Mouse (Mus musculus) retina, postnatal 1 day (tissue): ENCODE results near the gene Vegfd.

Source experiments
- DNase-seq: peaks from one replicate; pipeline ENCODE4 v3.0.0-alpha.2; 2012

Gene Vegfd

GRCm38 (mm10) chrX:164419955-164420354 lies 46.8 kb downstream of the Vegfd start:
- no peak for DNase-seq

GRCm38 (mm10) chrX:164420518-164420917 lies 47.3 kb downstream of the Vegfd start:
- DNase-seq: no peak

- DNase-seq: no peak
Measured at GRCm38 (mm10) chrX:164424821-164425220, 51.6 kb downstream of the Vegfd start.

- DNase-seq: no peak
Measured at GRCm38 (mm10) chrX:164427295-164427694, 54.1 kb downstream of the Vegfd start.

GRCm38 (mm10) chrX:164428224-164428623 lies 55.0 kb downstream of the Vegfd start:
- no peak for DNase-seq

GRCm38 (mm10) chrX:164430621-164431020 lies 57.4 kb downstream of the Vegfd start:
- no peak for DNase-seq

GRCm38 (mm10) chrX:164431133-164431532 lies 58.0 kb downstream of the Vegfd start:
- DNase-seq: no peak

- DNase-seq: no peak
Measured at GRCm38 (mm10) chrX:164431541-164431940, 58.4 kb downstream of the Vegfd start.

GRCm38 (mm10) chrX:164432682-164433081 lies 59.5 kb downstream of the Vegfd start:
- DNase-seq: no peak

- no peak for DNase-seq
Measured at GRCm38 (mm10) chrX:164436709-164437108, 63.5 kb downstream of the Vegfd start, which contains the start of gene Asb11. Gene Asb11 (plus strand): TSS chrX:164436994.

- DNase-seq: no peak
Measured at GRCm38 (mm10) chrX:164439462-164439861, 66.3 kb downstream of the Vegfd start.

GRCm38 (mm10) chrX:164440140-164440539 lies 67.0 kb downstream of the Vegfd start:
- DNase-seq: no peak

GRCm38 (mm10) chrX:164440703-164441102 lies 67.5 kb downstream of the Vegfd start:
- DNase-seq: no peak

GRCm38 (mm10) chrX:164441306-164441705 lies 68.1 kb downstream of the Vegfd start:
- DNase-seq: peak; percentile 37

- no peak for DNase-seq
Measured at GRCm38 (mm10) chrX:164445601-164446000, 72.4 kb downstream of the Vegfd start.

GRCm38 (mm10) chrX:164446106-164446551 lies 73.0 kb downstream of the Vegfd start:
- DNase-seq: no peak

GRCm38 (mm10) chrX:164446835-164447681 lies 73.9 kb downstream of the Vegfd start:
- DNase-seq: no peak

- no peak for DNase-seq
Measured at GRCm38 (mm10) chrX:164447682-164448071, 74.5 kb downstream of the Vegfd start.

- peak; percentile 67 for DNase-seq
Measured at GRCm38 (mm10) chrX:164449201-164449600, 76.0 kb downstream of the Vegfd start.
